19 mouse cellular contexts compared by ENCODE assay signal in the genomic region with DNA sequence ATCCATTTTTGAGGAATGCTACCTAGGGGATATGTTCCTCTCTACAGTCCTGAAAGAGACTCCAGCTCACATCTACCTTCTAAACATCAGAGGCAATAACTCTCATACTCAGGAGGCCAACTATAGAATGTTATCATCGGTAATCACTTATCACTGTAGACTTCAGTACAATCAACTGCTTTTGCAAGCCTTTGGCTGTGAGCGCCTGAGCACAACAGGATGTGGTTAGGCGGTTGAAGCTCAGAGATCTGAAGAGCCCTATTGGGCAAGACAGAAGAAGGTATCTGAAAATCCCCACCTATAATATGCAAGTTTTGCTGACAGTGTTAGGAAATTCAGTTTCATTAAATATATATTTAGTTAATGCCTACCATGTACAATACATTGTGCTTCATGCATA. TPM values are rescaled to one million over a fixed set of nuclear protein-coding genes. Genes with fewer than 3 reads are reported as not detected.
DNase-seq lines count a peak whose midpoint lies in the region; ATAC-seq and TF ChIP-seq lines count a peak whose summit lies in the region.
"Had no signal": no experiment of that assay in that cellular context is flagged by ENCODE, and none has a peak within 500 bp of the region (broad histone marks: within the 10 kb centered on the region; RNA-seq: fewer than 3 reads in every experiment).

No protein-coding gene starts in this region.

- H3K4me1 ChIP-seq in hindbrain, embryonic 13.5 days (replicated peaks) = no peaks in the 10 kb centered on the region
- no peaks in the 10 kb centered on the region for H3K4me1 ChIP-seq in kidney, adult 2 months (ENCODE audit: control insufficient read depth, insufficient read depth, low read length)
- H3K4me1 ChIP-seq: stomach, embryonic 15.5 days had no signal

- 98% methylated on average over 3 of the region's 3 CpGs for WGBS in hindbrain, embryonic 13.5 days
- 85% methylated on average over 3 of the region's 3 CpGs for WGBS in kidney, adult 2 months

- TF ChIP-seq CTCF in kidney, adult 2 months (conservative IDR thresholded peaks at IDR 0.05; ENCODE audit: insufficient read depth, insufficient read length, low read depth, low read length) = no peak

- ATAC-seq in granulocyte monocyte progenitor cell, adult 5-6 weeks (replicated peaks; ENCODE audit: poor library complexity, severe bottlenecking) = peak; percentile 95
- peak; percentile 95 for ATAC-seq in neutrophil, adult 5-6 weeks (ENCODE audit: extremely low read depth, insufficient number of reproducible peaks, low FRiP score, poor library complexity, severe bottlenecking)
- no peak for ATAC-seq in hindbrain, embryonic 13.5 days (ENCODE audit: low FRiP score)
- ATAC-seq: intestine, embryonic 16.5 days had no signal

- H3K4me2 ChIP-seq in hindbrain, embryonic 13.5 days = no peak overlapping the region
- H3K4me2 ChIP-seq: stomach, embryonic 15.5 days had no signal

- TF ChIP-seq POLR2A in kidney, adult 2 months (IDR thresholded peaks at IDR 0.05; ENCODE audit: low read depth, low read length) = no peak

- DNase-seq in spleen, adult 18-20 months = peak; percentile 31 to 44
- DNase-seq in spleen, postnatal 4 days (ENCODE audit: low spot score in 2 of 2) = no peak
- DNase-seq in thymus, postnatal 4 days = peak; percentile 72
- no peak for DNase-seq in testis, postnatal 10 days (ENCODE audit: low spot score)
- DNase-seq in kidney, adult 2 months = no peak
- DNase-seq: adrenal gland, adult 8-10 months; cerebellum, adult 9-10 months; heart, postnatal 36 days; kidney, postnatal 36 days; layer of hippocampus, postnatal 36 days; right cerebral cortex, postnatal 14 days had no signal

- no peak overlapping the region for H3K27ac ChIP-seq in hindbrain, embryonic 13.5 days
- H3K27ac ChIP-seq in kidney, adult 2 months (ENCODE audit: insufficient read depth, low read depth, low read length) = no peak overlapping the region
- H3K27ac ChIP-seq: liver, embryonic 14.5 days; macrophage; stomach, embryonic 15.5 days had no signal

- no peaks in the 10 kb centered on the region for H3K36me3 ChIP-seq in hindbrain, embryonic 13.5 days
- no peaks in the 10 kb centered on the region for H3K36me3 ChIP-seq in kidney, adult 2 months (ENCODE audit: control insufficient read depth, insufficient read depth, low read length)
- H3K36me3 ChIP-seq: stomach, embryonic 15.5 days had no signal

- no peak overlapping the region for H3K9ac ChIP-seq in hindbrain, embryonic 13.5 days
- H3K9ac ChIP-seq: liver, embryonic 14.5 days; stomach, embryonic 15.5 days had no signal

- H3K4me3 ChIP-seq in hindbrain, embryonic 13.5 days = no peak overlapping the region
- H3K4me3 ChIP-seq in kidney, adult 2 months (ENCODE audit: insufficient read depth, low read depth, low read length) = no peak overlapping the region
- H3K4me3 ChIP-seq: erythroblast, embryonic 14.5 days; stomach, embryonic 15.5 days had no signal

- no peaks in the 10 kb centered on the region for H3K9me3 ChIP-seq in hindbrain, embryonic 13.5 days
- H3K9me3 ChIP-seq: stomach, embryonic 15.5 days had no signal

- no peaks in the 10 kb centered on the region for H3K27me3 ChIP-seq in hindbrain, embryonic 13.5 days
- no peaks in the 10 kb centered on the region for H3K27me3 ChIP-seq in kidney, adult 2 months (replicated peaks; ENCODE audit: control insufficient read depth, insufficient read depth, low read length)
- H3K27me3 ChIP-seq: stomach, embryonic 15.5 days had no signal

RNA-seq across cellular contexts. Expression of gene Ccn6, which starts 29.1 kb away (rescaled TPM):
- total RNA-seq in granulocyte monocyte progenitor cell, adult 5-6 weeks (2014; fragmentation: Nextera tagmentation) = not detected in 2 replicates
- not detected in 2 replicates for total RNA-seq in granulocyte monocyte progenitor cell, adult 5-6 weeks (2017)
- total RNA-seq in neutrophil, adult 5-6 weeks (2017) = not detected in 2 replicates
- 0.41 and 0.44 TPM in 2 replicates for polyA plus RNA-seq in hindbrain, embryonic 13.5 days (2015; fragmentation: Nextera tagmentation; extraction: Ambion mirVana)
- 0.05 and 0.16 TPM in 2 replicates for polyA plus RNA-seq in kidney, adult 2 months (2012; rRNA removed)
- total RNA-seq: heart, postnatal 36 days had no signal
- polyA plus RNA-seq: erythroblast, embryonic 14.5 days; macrophage had no signal

RNA-seq across cellular contexts. Expression of gene Tube1, which starts 58.9 kb away (rescaled TPM):
- total RNA-seq in granulocyte monocyte progenitor cell, adult 5-6 weeks (2014; fragmentation: Nextera tagmentation) = 13.3 and 16.7 TPM in 2 replicates
- total RNA-seq in granulocyte monocyte progenitor cell, adult 5-6 weeks (2017) = 15.6 and 19.8 TPM in 2 replicates
- total RNA-seq in neutrophil, adult 5-6 weeks (2017) = 1.7 and 5.4 TPM in 2 replicates
- polyA plus RNA-seq in hindbrain, embryonic 13.5 days (2015; fragmentation: Nextera tagmentation; extraction: Ambion mirVana) = 9.6 and 10.4 TPM in 2 replicates
- polyA plus RNA-seq in kidney, adult 2 months (2012; rRNA removed) = 1.3 TPM in 2 replicates

RNA-seq across cellular contexts. Expression of gene Fam229b, which starts 59.0 kb away (rescaled TPM):
- total RNA-seq in granulocyte monocyte progenitor cell, adult 5-6 weeks (2014; fragmentation: Nextera tagmentation) = 0.60 and 20.7 TPM in 2 replicates
- total RNA-seq in granulocyte monocyte progenitor cell, adult 5-6 weeks (2017) = 0.78 TPM in 1 of 2 replicates, not detected in the other
- total RNA-seq in neutrophil, adult 5-6 weeks (2017) = 0.47 TPM in 1 of 2 replicates, not detected in the other
- 32.7 and 34.8 TPM in 2 replicates for polyA plus RNA-seq in hindbrain, embryonic 13.5 days (2015; fragmentation: Nextera tagmentation; extraction: Ambion mirVana)
- 5.4 and 7.2 TPM in 2 replicates for polyA plus RNA-seq in kidney, adult 2 months (2012; rRNA removed)
- polyA plus RNA-seq: erythroblast, embryonic 14.5 days had no signal

Comparison
In these comparisons a context has a peak if more than half of its experiments do, and no peak if none do; other contexts are left out.
1. DNase-seq: peak in spleen, adult 18-20 months (2 of 2) and thymus, postnatal 4 days (single experiment); none in spleen, postnatal 4 days (0 of 2), testis, postnatal 10 days (single experiment) and kidney, adult 2 months (single experiment).